Mouse (Mus musculus) layer of hippocampus, adult 18-20 months (tissue): Measurements from ENCODE around the gene Wdr37. TPM values are rescaled to one million over a fixed set of nuclear protein-coding genes. Genes with fewer than 3 reads are reported as not detected.

Experiments used
- DNase-seq, 2 experiments: peaks; one replicate each; pipeline ENCODE4 v3.0.0; 2022; ENCODE audit warnings: low spot score in 2 of 2
- microRNA-seq, 2 experiments: library from miRNA; unstranded; fragments of <30 nt; microRNA quantifications; one replicate each; pipeline ENCODE4 v1.2.0; 2021
- total RNA-seq, 2 experiments: library from RNA; stranded (reverse); gene quantifications; 2 replicates each; pipeline ENCODE4 v1.2.3; 2021

The Wdr37 gene
- total RNA-seq, 2 experiments from 2014 or later: 82.3 to 100 TPM

GRCm38 (mm10) chr13:8760940-8761339 is 110.8 kb downstream of the Wdr37 start:
- no peak for DNase-seq

Small RNAs within 50 kb of the gene (microRNA-seq; reads per million reads assigned to microRNA genes)
- gene Gm22750: 0 reads per million in 2 experiments

Other genes with a start within 250 kb of the Wdr37 start
- 10 to 100 TPM; 31.9 to 32.9 TPM for gene Idi1, start 13.6 kb upstream of the Wdr37 start, total RNA-seq
- not detected for gene Gm9745, start 76.3 kb upstream of the Wdr37 start, total RNA-seq
- not detected for gene Idi2, start 81.0 kb upstream of the Wdr37 start, total RNA-seq
- gene Gtpbp4, start 124.2 kb upstream of the Wdr37 start, total RNA-seq: 10 to 100 TPM; 42.4 to 45.9 TPM
- 10 to 100 TPM; 68.0 to 70.3 TPM for gene Larp4b, start 222.0 kb upstream of the Wdr37 start, total RNA-seq